Mouse (Mus musculus): Measurements from ENCODE around the gene Pmis2.

Pmis2 gene

DNA sequence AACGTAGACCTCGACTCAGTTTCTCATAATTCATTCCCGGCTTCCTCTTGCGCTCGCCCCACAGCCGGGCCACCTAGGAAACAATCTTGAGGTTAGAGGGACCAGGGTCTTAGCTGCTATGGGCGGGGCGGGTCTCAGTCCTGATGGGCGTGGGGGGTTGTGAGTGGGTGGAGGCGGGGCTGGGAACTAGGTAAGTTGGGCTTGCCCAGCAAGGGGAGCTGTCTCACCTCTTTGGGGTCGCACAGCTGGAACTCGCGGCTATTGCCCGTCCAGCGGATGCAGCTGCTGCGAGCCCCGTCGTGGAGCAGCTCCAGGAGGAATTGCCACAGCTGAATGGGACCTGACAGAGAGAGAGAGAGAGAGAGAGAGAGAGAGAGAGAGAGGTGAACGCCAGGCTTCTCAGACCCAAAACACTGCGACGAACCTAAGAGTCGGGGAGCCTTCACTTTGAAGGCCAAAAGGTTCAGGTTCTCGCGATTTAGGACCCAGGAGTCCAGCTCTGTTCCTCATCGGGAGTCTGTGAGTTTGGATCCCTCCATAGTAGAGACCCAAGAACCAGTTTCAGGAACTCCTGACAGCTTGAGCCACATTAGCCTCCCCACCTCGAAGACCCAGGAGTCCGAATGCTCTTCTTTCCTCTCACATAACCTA, 37.5 kb downstream of the Pmis2 start:
- DNase-seq: no peak

- DNase-seq: no peak
Measured at GRCm38 (mm10) chr7:30629013-30629412, 42.4 kb downstream of the Pmis2 start.

- no peak for DNase-seq
Measured at GRCm38 (mm10) chr7:30626647-30627046, 44.8 kb downstream of the Pmis2 start.

DNA sequence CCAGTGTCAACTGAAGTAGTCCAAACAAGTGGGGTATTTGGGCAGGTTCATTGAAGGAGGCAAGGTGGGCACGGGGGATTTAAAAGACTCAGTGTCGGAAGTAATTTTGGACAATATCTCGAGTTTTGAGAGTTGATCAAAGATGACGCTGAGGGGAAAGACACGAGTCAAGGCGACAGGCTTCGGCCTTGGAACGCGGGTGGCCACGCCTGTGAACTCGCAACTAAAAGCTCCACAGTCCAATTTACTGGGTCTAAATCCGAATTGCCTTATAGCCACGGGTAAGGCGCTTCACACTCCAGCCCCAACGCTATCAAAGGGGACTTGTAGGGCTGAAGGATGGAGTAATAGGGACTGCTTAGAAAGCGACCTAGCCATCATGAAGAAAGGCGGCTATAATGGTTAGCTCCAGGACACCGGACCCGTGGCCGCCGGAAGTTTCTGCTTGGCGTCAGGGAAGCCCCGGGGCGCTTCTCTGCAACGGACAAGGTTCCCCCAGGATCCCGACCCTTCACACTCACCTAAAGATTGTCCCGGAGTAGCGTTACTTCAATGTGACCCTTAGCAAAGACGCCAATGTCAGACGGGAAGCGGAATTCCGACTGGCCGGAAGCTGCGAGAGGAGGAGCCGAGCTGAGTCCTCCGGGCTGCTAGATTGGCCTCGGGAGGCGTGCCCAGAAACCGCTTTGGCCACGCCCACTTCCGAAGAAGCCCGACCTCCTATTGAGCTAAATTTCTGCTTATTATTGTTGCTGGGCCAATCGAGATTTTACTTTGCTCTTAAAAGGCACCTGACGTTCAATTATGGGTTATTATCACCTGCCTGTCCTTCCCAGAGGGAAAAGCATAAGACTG, 45.6 kb downstream of the Pmis2 start, which contains the start of gene Cox6b1:
Gene Cox6b1, minus strand, starts transcription at position 622 of the 855 bp plus-strand sequence.
- peak; percentile 75 to 78 for DNase-seq

All from thymus, adult 18-20 months (tissue).